Mouse (Mus musculus) erythroblast, embryonic 14.5 days (primary cell): ENCODE measurements around the gene Arsj.

Source experiments
- GATA1 ChIP-seq: IDR thresholded peaks from 2 replicates; pipeline ENCODE4 v1.6.1; 2012; ENCODE audit warnings: low read length, inconsistent platforms, mixed read lengths
- TAL1 ChIP-seq: IDR thresholded peaks from 3 replicates; pipeline ENCODE4 v1.6.1; 2012; ENCODE audit warnings: low read length, inconsistent platforms, mixed read lengths

- TF ChIP-seq GATA1, result no peak
- no peak for TF ChIP-seq TAL1
Measured at GRCm38 (mm10) chr3:126373721-126374120, 10.2 kb downstream of the Arsj start.
